Mouse (Mus musculus): ENCODE data around the gene Tab2. TPM values are rescaled to one million over a fixed set of nuclear protein-coding genes. Genes with fewer than 3 reads are reported as not detected.

Gene Tab2
- polyA plus RNA-seq, 2 experiments: 36.2 to 75.3 TPM

- Histone ChIP-seq H3K27ac (replicated peaks; ENCODE audit: low read depth, low read length) (peak overlapping the region; percentile 69), H3K4me1 (ENCODE audit: control insufficient read depth, insufficient read depth, low read length) (peaks cover 6% of the 10 kb centered on the region; the same call in 1 of the 2 replicates), H3K9me3 (ENCODE audit: control insufficient read depth, low read length) (no peaks in the 10 kb centered on the region), H3K4me2 (replicated peaks; ENCODE audit: low read depth, low read length, severe bottlenecking) (no peak overlapping the region), H3K27me3 (ENCODE audit: control insufficient read depth, insufficient read depth, low read length) (no peaks in the 10 kb centered on the region), H3K4me3 (replicated peaks; ENCODE audit: low read length) (no peak overlapping the region), H3K9ac (ENCODE audit: low read depth, low read length, severe bottlenecking) (no peak overlapping the region), H3K36me3 (ENCODE audit: control insufficient read depth, insufficient read depth, low read length) (no peaks in the 10 kb centered on the region)
- DNase-seq (ENCODE audit: low spot score) (peak; percentile 53), ATAC-seq (ENCODE audit: low FRiP score, low read depth) (peak; percentile 81)
- whole genome bisulfite sequencing: 63% methylated on average over 14 of the region's 14 CpGs
- no peak for TF ChIP-seq POLR2A (IDR thresholded peaks at IDR 0.05; ENCODE audit: borderline replicate concordance, extremely low read depth, insufficient read depth, insufficient read length)
Measured at GRCm38 (mm10) chr10:7861259-7861936, 94.6 kb downstream of the Tab2 start.

- WGBS: 98% methylated on average over 7 of the region's 7 CpGs
- DNase-seq (ENCODE audit: low spot score) (no peak), ATAC-seq (ENCODE audit: low FRiP score, low read depth) (no peak)
- peak overlapping the region; percentile 67 for H3K27ac ChIP-seq (replicated peaks; ENCODE audit: low read depth, low read length)
- H3K4me1 ChIP-seq (ENCODE audit: control insufficient read depth, insufficient read depth, low read length): peaks cover 6% of the 10 kb centered on the region; the same call in 1 of the 2 replicates
- no peaks in the 10 kb centered on the region for H3K36me3 ChIP-seq (ENCODE audit: control insufficient read depth, insufficient read depth, low read length)
- no peak for TF ChIP-seq POLR2A (IDR thresholded peaks at IDR 0.05; ENCODE audit: borderline replicate concordance, extremely low read depth, insufficient read depth, insufficient read length)
- H3K9me3 ChIP-seq (ENCODE audit: control insufficient read depth, low read length): no peaks in the 10 kb centered on the region
- no peaks in the 10 kb centered on the region for H3K27me3 ChIP-seq (ENCODE audit: control insufficient read depth, insufficient read depth, low read length)
- H3K4me2 ChIP-seq (replicated peaks; ENCODE audit: low read depth, low read length, severe bottlenecking): no peak overlapping the region
- H3K9ac ChIP-seq (ENCODE audit: low read depth, low read length, severe bottlenecking): no peak overlapping the region
- no peak overlapping the region for H3K4me3 ChIP-seq (replicated peaks; ENCODE audit: low read length)
Measured at GRCm38 (mm10) chr10:7860494-7860893, 95.5 kb downstream of the Tab2 start.

Other genes with a start within 250 kb of the Tab2 start
- gene Katna1, start 230.2 kb downstream of the Tab2 start, polyA plus RNA-seq (2012; rRNA removed): 16.6 and 22.7 TPM in 2 replicates
- 58.4 and 59.8 TPM in 2 replicates for gene Katna1, start 230.2 kb downstream of the Tab2 start, polyA plus RNA-seq (2014; fragmentation: Nextera tagmentation; extraction: Ambion mirVana)
- 43.9 and 49.2 TPM in 2 replicates for gene Ginm1, start 163.4 kb downstream of the Tab2 start, polyA plus RNA-seq (2012; rRNA removed)
- gene Ginm1, start 163.4 kb downstream of the Tab2 start, polyA plus RNA-seq (2014; fragmentation: Nextera tagmentation; extraction: Ambion mirVana): 86.2 and 86.4 TPM in 2 replicates
- gene Ppil4, start 163.3 kb downstream of the Tab2 start, polyA plus RNA-seq (2012; rRNA removed): 17.1 and 21.3 TPM in 2 replicates
- gene Ppil4, start 163.3 kb downstream of the Tab2 start, polyA plus RNA-seq (2014; fragmentation: Nextera tagmentation; extraction: Ambion mirVana): 34.7 and 36.3 TPM in 2 replicates
- gene Zc3h12d, start 123.8 kb downstream of the Tab2 start, polyA plus RNA-seq (2012; rRNA removed): 0.38 and 0.46 TPM in 2 replicates
- gene Zc3h12d, start 123.8 kb downstream of the Tab2 start, polyA plus RNA-seq (2014; fragmentation: Nextera tagmentation; extraction: Ambion mirVana): 0.17 and 0.19 TPM in 2 replicates

Measured in limb, embryonic 14.5 days (tissue).